In genomic region chr11:11371305-11371704, GRCm38 (mm10) we compare ENCODE assay signal across 21 mouse cellular contexts.
"Had no signal": no experiment of that assay in that cellular context is flagged by ENCODE, and none has a peak within 500 bp of the region (broad histone marks: within the 10 kb centered on the region; RNA-seq: fewer than 3 reads in every experiment).

No protein-coding gene starts in this region.

- DNase-seq: liver, postnatal 0 days; lung, adult 2 months; lung, postnatal 14 days; lung, postnatal 36 days; midbrain, embryonic 14.5 days; right cerebral cortex, postnatal 14 days; thymus, adult 2 months; thymus, postnatal 25 days; thymus, postnatal 4 days had no signal

- H3K36me3 ChIP-seq: liver, embryonic 15.5 days; lung, embryonic 15.5 days; midbrain, embryonic 10.5 days; midbrain, embryonic 12.5 days; neural tube, embryonic 12.5 days; stomach, embryonic 15.5 days had no signal

- H3K4me2 ChIP-seq: liver, embryonic 15.5 days; lung, embryonic 15.5 days; midbrain, embryonic 12.5 days; neural tube, embryonic 12.5 days; stomach, embryonic 15.5 days had no signal

- H3K9me3 ChIP-seq: liver, embryonic 15.5 days; lung, embryonic 15.5 days; megakaryocyte, embryonic 14.5 days; midbrain, embryonic 10.5 days; midbrain, embryonic 12.5 days; neural tube, embryonic 12.5 days; stomach, embryonic 15.5 days had no signal

- ATAC-seq: liver, postnatal 0 days; lung, postnatal 0 days; midbrain, embryonic 16.5 days had no signal

- H3K27ac ChIP-seq: liver, embryonic 15.5 days; lung, embryonic 15.5 days; macrophage; midbrain, embryonic 10.5 days; midbrain, embryonic 12.5 days; neural tube, embryonic 12.5 days; stomach, embryonic 15.5 days; stomach, postnatal 0 days had no signal

- H3K4me3 ChIP-seq: liver, embryonic 15.5 days; lung, embryonic 15.5 days; megakaryocyte, embryonic 14.5 days; midbrain, embryonic 10.5 days; midbrain, embryonic 12.5 days; myocyte; neural tube, embryonic 12.5 days; stomach, embryonic 15.5 days had no signal

- H3K9ac ChIP-seq: liver, embryonic 15.5 days; liver, postnatal 0 days; lung, embryonic 15.5 days; midbrain, embryonic 12.5 days; neural tube, embryonic 12.5 days; stomach, embryonic 15.5 days had no signal

- H3K27me3 ChIP-seq: liver, embryonic 15.5 days; lung, embryonic 15.5 days; megakaryocyte, embryonic 14.5 days; midbrain, embryonic 12.5 days; neural tube, embryonic 12.5 days; stomach, embryonic 15.5 days had no signal

- H3K4me1 ChIP-seq: liver, embryonic 15.5 days; lung, embryonic 15.5 days; megakaryocyte, embryonic 14.5 days; midbrain, embryonic 10.5 days; midbrain, embryonic 12.5 days; neural tube, embryonic 12.5 days; stomach, embryonic 15.5 days had no signal
